Mouse (Mus musculus): ENCODE measurements at regions not wholly inside any gene's neighbourhood (a gene's known extent, or its start where the extent isn't known, plus 50 kb on each side); places are given as distances from the start of the nearest gene placed in this dataset.
"Not testable (repeated sequence)": the region's sequence is repeated elsewhere in the genome, so short reads cannot be mapped to it uniquely, and the experiment has no call there.

DNA sequence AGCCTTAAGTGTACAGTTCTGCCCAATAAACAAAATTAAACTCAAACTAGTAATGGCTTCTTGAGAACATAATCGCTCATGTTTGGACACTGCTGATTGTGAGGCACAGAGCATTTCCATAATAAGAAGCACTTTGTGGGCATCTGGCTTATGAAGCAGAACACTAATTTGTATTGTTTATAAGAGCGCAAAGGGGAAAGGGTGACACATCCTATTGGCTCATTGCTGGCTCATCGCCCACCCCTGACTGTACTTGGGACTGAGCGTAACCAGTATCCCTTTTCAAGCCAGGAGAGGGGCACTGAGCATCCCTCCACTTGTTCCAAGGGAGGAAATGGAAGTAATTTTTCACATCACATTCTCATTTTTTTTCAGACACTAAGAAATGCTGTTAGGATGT, 288.0 kb downstream of the Sfmbt2 start:
- DNase-seq (ENCODE audit: low spot score in 2 of 2): peak in 1 of 2 experiments; percentile 63

- not testable (repeated sequence) for DNase-seq (ENCODE audit: low spot score in 2 of 2)
Measured at GRCm38 (mm10) chr2:10667915-10668314, 297.6 kb downstream of the Sfmbt2 start.

DNA sequence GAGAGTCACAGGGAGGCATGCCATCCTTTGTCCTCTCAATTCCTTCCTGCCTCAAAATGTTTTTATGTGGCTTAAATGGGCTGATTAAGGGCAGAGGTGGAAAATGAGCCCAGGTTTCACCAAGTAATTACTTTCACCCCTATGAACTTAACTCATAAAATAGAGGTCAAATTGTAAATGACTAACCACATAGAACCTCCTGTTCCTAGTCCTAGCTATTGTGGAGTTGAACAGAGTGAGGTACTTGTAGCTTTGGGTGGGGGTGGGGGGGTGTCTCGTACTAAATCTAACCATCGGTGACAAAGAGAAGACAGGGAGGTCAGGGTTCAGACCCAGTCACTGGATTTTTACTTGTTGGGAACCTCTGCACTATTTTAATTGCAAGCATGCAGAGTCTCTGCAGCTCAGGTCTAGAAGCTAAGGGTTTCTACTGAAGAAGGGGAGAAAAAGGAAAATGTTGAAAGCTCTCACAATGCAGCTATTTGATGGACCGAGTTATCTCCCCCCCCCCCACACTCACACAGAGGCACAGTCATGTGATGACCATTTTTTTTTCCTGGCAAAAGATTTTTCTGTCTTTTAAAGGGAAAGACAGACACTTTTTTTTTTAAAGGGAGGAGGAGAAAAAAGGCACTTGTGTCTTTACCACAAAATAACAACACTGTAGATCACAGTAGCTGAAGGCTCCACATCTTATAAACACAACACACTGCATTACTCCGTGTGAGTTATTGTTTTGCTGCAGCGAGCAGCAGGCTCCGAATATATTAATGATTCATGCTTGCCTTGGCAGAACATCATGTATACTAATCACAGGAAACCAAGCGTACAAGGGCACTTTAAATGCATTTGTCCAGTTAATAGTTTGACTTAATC, 300.4 kb downstream of the Sfmbt2 start:
- DNase-seq (ENCODE audit: low spot score in 2 of 2): peak; percentile 1 to 10

DNA sequence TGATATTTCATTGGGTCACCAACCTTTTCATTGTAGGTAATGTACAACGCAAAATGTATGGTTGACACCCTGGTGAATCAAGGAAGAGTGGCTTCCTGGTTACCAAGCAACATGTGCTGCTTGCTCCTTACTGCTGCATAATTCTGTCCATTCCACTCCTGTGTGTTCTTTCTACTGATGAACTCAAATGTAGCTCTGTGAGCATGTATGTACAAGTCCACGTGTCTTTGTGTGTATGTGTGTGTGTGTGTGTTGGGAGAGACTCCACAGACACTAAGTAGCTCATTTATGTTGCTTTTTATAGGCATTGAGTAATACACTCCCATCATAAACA, 301.0 kb downstream of the Sfmbt2 start:
- peak in 1 of 2 experiments; percentile 45 for DNase-seq (ENCODE audit: low spot score in 2 of 2)

DNA sequence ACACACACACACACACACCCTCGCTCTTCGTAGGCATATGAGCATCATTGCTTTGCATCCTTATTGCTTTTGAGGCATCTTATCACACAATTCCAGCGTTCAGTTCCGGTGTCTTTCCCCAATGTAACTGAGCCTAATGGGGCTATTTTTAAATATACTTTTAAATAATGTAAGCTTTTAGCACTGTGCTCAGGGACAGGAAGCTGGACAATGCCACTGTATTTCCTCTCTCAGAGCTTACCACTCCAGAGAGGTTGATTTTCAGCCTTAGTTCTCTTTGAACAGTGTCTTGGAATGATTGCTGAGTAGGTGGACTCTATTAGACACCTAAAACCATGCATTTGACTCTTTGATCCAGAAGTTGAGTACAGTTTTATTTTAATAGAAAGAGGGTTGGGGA, 301.9 kb downstream of the Sfmbt2 start:
- no peak for DNase-seq (ENCODE audit: low spot score in 2 of 2)

- DNase-seq (ENCODE audit: low spot score in 2 of 2): no peak
Measured at GRCm38 (mm10) chr2:10674738-10675349, 304.5 kb downstream of the Sfmbt2 start.

GRCm38 (mm10) chr2:10701459-10701858, 331.1 kb downstream of the Sfmbt2 start:
- DNase-seq (ENCODE audit: low spot score in 2 of 2): peak in 1 of 2 experiments; percentile 25

GRCm38 (mm10) chr2:10718366-10718765, 348.1 kb downstream of the Sfmbt2 start:
- no peak for DNase-seq (ENCODE audit: low spot score in 2 of 2)

DNA sequence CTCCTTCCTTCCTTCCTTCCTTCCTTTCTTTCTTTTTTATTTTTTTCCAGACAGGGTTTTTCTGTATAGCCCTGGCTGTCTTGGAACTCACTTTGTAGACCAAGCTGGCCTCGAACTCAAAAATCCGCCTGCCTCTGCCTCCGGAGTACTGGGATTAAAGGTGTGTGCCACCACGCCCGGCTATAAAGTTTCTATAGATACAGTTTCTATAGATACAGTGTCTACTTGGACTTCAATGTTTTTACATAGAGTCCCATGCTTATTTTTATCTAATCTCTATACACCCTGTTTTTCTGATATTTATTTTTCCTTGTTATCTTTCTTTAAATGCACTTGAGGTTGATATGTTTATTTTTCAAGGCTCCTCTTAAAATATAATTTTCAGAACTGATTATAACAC, 364.0 kb downstream of the Sfmbt2 start:
- DNase-seq (ENCODE audit: low spot score in 2 of 2): not testable (repeated sequence)

GRCm38 (mm10) chr2:10736696-10737457, 366.6 kb downstream of the Sfmbt2 start:
- DNase-seq (ENCODE audit: low spot score in 2 of 2): peak in 1 of 2 experiments; percentile 30

GRCm38 (mm10) chr2:10737458-10737775, 367.1 kb downstream of the Sfmbt2 start:
- DNase-seq (ENCODE audit: low spot score in 2 of 2): peak in 1 of 2 experiments; percentile 57

DNA sequence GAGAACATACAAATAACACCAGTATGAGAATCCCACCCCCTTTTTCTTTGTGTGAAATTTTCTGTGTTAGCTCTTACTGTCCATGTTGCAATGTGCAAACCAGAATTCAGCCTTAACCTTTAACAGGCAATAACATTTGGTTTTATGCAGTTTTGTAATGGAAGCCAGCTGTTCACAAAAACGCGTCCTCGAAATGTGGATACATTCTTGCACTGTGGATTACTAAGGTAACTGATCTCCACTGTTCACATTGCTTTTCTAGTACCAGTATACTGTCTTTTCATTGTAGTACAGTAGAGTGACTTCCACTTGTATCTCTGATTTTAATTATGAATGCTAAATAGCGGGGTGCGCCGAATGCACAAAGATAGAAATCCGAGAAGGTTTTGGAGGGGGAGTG, 374.8 kb downstream of the Sfmbt2 start:
- no peak for DNase-seq (ENCODE audit: low spot score in 2 of 2)

DNA sequence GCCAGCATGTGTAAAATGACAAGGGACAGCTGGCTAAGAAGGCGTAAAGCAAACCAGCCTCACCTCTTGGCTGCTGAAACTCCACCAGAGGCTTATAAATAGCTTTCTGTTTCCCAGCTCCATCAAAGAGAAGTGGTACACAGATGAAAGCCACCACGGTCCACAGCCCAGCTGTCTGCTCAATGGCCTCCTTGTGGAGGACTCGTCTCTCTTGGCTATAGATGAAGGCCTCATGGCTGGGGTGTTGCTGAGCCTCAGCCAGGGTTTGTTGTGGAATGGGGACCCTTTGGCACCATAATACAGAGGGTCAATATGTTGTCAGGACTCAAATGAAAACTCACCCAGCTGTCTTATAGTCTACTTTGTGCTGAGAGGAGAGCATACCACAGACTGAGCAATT, 385.1 kb downstream of the Sfmbt2 start:
- DNase-seq (ENCODE audit: low spot score in 2 of 2): peak; percentile 28 to 53

- no peak for DNase-seq (ENCODE audit: low spot score in 2 of 2)
Measured at GRCm38 (mm10) chr2:10757202-10757840, 387.0 kb downstream of the Sfmbt2 start.

DNA sequence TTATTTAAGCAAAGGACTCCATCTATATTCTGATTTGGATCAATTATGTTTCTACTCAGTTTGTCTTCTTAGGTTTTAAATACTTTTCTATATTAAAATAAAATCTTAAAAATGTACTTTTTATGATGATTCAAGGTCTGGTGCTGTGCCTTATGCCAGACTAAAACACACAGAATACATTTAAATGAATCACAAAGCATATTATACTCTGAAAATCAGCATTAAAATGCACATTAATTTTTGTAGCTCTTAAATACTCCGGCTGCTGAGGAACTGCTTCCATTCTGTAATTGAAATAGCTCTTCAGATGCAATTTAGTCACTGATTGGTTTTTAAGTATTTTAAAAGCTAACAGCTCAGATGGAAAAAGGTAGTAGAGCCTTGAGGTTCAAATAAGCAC, 387.6 kb downstream of the Sfmbt2 start:
- DNase-seq (ENCODE audit: low spot score in 2 of 2): no peak

GRCm38 (mm10) chr2:10762236-10762635, 391.9 kb downstream of the Sfmbt2 start:
- DNase-seq (ENCODE audit: low spot score in 2 of 2): no peak

DNA sequence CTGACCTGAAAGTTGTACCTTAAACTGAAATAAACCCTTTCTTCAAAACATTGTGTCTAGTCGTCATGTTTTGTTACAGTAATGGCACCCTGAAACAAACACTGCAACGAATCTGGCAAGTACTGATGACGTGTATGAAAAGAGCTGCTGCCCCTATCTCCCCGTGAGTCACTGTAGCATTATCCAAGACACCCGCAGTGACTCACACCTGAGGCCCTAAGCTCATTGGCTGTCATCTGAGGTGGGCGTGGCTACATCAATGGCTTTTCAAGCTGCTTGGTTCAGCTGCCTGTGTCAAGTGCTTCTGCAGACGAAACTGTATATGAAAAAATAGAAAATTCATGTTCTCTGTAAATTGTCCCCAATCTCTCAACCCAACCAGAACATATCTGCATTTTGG, 388.8 kb upstream of the Prkcq start:
- DNase-seq (ENCODE audit: low spot score in 2 of 2): no peak

DNA sequence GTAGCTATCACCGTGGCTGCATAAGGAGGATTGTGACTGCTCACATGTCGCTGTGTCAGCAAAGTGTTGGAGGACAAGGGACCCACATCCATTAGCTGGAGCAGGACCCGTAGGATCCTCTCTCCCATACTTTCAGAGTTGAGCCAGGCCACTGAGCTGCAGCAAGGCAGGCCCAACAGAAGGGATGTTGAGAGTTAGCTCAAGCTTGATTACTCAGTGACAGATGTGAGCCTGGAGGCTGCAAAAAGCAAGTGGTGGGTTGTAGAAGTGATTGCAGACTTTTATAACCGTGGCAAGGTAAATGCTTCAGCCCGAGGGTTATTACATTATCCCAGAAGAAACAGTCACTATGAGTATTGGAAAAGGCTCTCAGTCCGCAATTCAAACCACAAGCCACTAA, 388.3 kb upstream of the Prkcq start:
- DNase-seq (ENCODE audit: low spot score in 2 of 2): no peak

- no peak for DNase-seq (ENCODE audit: low spot score in 2 of 2)
Measured at GRCm38 (mm10) chr2:10784266-10784665, 387.6 kb upstream of the Prkcq start.

GRCm38 (mm10) chr2:10785156-10785555, 386.8 kb upstream of the Prkcq start:
- peak; percentile 37 to 87 for DNase-seq (ENCODE audit: low spot score in 2 of 2)

GRCm38 (mm10) chr2:10788509-10788908, 383.4 kb upstream of the Prkcq start:
- peak; percentile 80 to 86 for DNase-seq (ENCODE audit: low spot score in 2 of 2)

GRCm38 (mm10) chr2:10791233-10791632, 380.7 kb upstream of the Prkcq start:
- DNase-seq (ENCODE audit: low spot score in 2 of 2): no peak

All from layer of hippocampus, adult 18-20 months (tissue).